Mouse (Mus musculus) heart, adult 8-10 months (tissue): ENCODE results near the gene Tenm3. TPM values are rescaled to one million over a fixed set of nuclear protein-coding genes. Genes with fewer than 3 reads are reported as not detected.

Experiments
- DNase-seq: peaks from one replicate; pipeline ENCODE4 v3.0.0; 2022; ENCODE audit warnings: low spot score
- total RNA-seq, 4 experiments: library from RNA; stranded (reverse); gene quantifications; 2 replicates each; pipeline ENCODE4 v1.2.4; 2022

Gene Tenm3
- total RNA-seq, 4 experiments from 2014 or later: 2.1 to 3.8 (median 3.2) TPM

DNA sequence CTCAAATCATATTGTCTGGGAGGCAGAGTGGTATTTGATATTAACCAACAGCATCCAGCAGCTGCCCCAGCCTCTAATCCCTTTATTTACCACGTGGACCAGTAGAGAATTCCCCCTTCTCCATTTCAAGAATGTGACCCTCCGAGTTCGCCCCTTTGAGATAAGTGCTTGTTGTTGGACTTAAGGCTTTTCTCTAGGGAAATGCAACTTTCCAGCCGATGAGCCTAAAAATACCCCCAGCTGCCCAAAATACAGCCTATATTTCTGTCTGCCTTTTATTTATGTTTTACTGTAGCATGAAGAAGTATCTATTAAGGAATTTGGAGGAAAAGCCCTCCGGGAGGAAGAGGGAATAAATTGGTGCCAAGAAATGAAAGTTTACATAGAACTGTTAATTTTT lies 251.9 kb downstream of the Tenm3 start:
- no peak for DNase-seq

DNA sequence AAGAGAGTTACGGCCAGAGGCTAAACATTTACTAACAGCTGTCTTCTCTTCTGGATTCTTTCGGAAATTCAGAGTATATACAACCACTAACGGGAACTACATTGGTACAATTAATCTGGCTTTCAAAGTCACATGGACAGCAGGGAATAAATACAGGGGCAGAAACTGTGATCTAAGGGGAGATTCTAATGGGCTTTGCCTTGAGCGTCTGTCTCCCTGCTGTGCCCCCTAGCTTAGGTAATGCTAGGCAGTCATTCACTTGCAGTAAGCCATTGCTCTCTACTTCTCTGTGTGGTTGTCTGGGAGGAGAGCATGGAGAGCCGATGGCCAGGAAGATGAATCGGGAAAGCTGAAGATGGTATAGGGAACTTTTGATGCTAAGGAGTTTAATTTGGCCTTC lies 264.0 kb downstream of the Tenm3 start:
- no peak for DNase-seq

DNA sequence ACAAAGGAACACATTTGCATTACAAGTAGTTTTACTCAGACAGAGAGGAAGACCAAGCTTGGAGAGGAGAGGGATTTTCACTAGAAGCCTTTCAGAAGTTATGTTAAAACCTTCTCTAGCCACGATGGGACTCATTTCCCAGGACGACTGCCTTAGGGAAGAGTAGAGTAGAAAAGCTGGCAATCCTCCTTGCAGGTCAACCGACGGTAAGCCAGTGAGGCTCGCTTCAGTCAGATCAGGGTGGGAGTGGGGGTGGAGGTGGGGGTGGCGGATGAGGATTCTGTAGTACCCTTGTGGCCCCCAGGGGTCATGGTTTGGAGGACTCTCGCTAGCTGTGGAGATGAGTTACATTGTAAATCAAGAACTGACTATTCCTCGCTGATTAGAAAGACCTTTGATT lies 264.6 kb downstream of the Tenm3 start:
- no peak for DNase-seq

DNA sequence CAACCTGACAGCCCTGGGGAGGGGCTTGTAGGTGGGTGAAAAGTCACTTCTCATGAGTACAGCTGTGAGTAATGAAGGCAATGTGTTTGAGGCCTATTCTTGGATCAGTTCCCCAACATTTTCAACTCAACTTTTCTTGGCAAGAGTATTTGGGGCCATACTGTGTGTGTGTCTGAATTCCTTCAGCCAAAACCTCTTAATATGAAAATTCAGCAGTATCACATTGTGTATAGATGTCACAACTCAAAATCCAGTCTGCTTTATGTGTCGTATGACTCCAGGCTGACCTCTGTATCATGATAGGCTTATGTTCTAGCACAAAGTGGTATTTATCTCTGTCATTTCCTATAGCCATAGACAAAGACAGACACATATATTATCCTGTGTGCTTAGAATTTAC lies 270.8 kb downstream of the Tenm3 start:
- no peak for DNase-seq

DNA sequence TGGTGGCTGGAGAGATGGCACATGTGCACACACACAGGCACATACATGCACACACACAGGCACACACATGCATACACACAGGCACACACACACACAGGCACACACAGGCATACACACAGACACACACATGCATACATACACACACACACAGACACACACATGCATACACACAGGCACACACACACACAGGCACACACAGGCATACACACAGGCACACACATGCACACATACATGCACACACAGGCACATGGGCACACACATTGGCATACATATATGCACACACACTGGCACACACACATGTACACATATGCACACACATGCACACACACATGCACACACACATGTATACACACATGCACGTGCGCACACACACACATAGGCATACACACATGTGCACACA lies 271.4 kb downstream of the Tenm3 start:
- no peak for DNase-seq

DNA sequence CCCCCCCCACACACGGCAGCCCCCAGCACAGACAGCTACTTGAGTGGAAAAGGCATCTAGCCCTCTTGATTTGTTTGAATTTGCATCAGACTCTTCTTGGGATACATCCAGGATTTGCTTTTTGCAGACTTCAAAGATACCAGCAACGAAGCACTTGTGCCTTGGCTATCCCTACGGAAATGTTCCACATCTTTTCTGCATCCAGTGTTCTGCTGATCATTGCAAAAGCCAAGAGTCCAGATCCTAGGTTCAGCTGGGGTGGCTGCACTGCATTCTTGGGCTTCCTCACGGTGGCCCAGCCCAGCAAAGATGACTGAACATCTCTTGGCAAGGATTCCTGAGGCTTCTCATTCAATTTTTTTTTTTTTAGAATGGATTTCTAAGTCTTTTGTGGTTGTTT lies 275.1 kb downstream of the Tenm3 start:
- DNase-seq: no peak

DNA sequence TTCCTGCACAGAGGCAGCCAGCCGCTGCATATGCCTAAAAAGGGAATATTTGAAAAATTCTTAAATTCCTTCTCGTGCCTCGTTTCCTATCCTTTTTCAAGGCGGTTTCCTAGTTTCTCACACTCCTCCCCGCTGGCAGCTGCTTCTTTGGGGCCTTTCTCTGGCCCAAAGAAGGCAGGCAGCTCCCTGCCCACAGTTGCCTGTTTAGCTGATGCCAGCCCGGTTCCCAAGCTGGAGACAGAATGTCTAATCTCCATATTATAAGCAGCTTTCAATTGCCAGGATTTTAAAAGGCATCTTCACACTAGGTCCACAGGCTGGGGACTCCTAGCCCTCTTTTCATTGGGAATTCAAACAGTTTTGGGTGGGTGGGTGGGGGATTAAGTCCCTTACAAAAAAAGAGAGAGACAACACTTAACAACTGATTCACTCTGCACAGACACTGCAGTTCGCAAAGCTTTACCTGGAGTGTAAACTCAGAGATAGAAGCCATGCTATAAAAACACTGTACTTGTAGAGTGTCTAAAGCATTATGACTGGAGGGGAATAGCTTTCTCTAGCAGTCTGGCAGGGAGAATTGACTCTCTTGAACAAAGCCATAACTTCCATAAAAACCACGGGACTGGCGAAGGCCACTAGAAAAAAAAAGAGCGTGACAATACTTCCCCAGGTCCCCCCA lies 275.7 kb downstream of the Tenm3 start:
- DNase-seq: no peak

DNA sequence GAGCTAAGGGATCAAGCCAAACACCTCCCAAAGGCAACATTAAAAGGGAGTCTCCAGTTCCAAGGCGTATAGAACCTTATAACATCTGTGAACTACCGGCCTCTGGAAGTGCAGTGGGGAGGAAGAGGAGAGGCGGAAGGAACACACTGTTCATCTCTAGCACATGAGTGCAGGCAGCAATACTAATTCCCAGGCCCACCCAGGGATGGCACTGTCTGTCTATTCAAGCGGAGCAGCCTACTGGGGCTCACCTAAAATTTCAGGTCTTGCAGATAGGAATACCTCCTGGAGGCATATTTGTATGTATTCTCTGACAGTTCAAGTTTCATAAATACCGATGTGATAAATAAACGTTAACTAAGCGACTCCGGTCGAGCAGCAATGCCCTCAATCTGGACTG lies 283.5 kb downstream of the Tenm3 start:
- DNase-seq: no peak

DNA sequence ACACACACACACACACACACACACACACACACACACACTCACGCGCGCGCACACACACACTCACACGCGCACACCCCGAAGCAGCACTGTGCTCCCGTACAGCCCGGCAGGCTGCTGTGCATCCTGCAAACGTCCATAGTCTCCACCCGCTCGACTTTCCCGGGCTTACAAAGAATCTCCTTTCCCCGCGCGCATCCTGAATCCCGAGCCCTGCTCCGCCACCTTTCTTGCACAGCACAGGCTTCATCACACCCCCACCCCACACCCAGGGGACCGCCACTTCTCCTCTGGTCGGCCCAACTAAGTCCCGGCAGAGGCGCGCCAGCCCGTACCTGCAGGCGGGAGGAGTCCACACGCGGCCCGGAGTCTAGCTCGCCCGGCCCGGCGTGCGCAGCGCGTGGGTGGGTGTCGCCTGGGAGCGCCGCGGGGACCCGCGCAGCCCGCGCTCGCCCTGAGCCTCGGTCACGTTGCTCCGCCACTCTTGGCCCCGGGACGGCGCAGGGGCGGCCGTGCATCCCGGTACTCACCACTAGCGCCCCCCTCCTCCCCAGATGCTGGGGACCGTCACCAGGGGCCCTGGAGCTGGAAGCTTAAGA lies 288.1 kb downstream of the Tenm3 start:
- no peak for DNase-seq

DNA sequence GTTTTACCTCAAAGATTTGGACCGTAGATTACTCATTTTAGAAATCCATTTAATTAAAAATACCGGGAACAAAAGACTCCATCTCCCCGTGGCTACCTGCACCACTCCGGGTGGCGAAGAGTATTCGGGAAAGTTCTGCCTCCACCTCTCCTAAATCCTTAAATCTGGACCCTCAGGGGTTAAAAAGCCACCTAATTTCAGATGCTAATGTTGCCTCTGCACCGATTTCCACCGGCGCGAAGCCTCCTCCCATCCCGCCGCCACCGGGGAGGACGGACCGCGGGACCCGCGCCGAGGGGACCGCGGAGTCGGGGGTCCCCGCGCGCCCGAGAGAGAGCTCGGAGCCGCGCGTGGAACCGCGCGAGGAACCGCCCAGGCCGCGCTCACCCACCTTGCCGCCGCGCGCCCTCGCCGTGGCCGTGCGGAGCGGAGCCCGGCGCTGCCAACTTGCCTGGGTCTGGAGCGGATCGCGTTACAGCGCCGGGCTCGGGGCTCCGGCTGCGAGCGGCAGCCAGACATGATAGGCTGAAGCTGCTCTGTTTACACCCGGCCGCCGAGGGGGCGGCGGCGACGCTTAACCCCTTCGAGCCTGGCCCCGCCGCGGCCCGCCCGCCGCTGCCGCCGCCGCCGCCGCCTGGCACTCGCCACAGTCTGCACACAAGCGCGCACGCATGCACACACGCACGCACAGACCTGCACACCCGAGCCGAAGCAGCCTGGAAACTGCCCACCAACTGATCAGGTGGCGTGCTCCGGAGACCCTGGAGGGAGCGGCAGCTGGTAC lies 288.8 kb downstream of the Tenm3 start:
- DNase-seq: no peak

DNA sequence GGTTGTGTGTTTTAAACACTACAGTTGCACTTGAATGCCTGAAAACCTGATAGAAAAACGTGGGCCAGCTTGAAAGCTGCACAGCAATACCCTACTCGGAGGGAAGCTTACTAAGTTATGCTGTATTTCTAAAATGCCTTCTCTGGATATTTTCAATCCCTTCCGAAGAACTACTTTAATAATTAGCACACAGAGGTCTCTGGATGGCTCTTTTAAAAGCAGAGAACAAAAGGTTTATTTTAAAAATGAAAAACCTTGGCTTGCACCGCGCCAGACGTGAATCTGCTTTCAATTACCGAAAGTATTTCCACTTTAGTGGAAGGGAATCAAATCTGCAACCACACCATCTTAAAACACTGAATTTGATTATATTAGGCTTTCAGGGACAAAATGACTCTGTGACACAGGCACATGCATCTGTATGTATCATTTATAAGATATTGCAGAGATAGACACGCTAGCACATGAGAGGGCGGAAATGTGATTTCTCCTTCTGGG lies 289.9 kb downstream of the Tenm3 start:
- no peak for DNase-seq

DNA sequence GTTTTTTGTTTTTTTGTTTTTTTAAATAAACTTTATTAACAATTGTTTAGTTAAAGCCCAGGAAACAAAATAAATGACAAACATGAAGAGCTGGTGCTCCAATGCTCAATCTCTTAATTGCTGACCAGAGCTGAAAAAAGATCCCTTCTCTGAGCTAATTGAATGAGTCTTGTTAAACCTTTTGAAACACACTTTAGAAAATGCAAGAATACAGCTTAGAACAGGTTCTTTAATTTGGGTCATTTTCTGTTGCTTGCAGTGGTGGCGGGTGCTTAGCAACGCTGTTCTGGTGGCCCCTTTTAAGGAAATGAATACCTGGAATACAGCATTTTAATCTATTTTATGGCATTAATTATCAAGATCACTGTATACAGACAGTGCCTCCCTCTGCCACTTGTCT lies 291.4 kb downstream of the Tenm3 start:
- DNase-seq: no peak

DNA sequence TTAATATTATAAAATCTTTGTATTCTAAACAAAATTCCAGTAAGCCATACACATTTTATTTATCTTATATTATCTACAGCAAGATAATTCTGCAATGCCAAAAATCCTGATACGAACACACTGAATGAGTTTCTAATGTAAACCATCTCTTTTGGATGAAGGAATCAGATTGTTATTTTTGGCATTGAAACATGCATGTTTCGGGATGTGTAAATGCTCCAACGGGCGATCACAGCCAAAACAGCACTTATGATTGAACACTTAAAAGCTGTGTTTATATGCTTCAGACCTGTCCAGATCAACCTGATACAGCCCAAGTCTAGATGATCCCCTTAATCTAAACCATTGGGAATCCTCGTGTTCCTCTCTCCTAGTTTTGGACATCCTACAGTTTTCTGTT lies 292.4 kb downstream of the Tenm3 start:
- DNase-seq: no peak

DNA sequence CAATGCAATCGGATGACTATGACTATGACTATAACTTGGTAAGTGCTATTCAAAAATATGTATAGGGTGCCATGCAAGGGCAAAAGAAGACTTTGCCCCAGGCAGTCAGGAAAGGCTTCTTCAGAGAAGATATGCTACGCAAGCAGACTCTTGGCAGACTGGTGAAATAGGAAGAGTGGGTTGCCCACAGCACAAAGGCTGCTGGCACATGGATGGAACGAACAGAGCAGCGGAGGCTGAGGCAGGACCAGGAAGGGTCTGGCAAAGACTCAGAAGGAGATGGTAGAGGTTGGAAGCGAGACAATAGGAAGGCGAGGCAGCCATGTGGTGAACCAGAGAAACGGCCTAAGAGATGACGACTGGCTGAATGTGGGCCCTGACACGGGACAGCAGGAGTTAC lies 294.8 kb downstream of the Tenm3 start:
- no peak for DNase-seq

DNA sequence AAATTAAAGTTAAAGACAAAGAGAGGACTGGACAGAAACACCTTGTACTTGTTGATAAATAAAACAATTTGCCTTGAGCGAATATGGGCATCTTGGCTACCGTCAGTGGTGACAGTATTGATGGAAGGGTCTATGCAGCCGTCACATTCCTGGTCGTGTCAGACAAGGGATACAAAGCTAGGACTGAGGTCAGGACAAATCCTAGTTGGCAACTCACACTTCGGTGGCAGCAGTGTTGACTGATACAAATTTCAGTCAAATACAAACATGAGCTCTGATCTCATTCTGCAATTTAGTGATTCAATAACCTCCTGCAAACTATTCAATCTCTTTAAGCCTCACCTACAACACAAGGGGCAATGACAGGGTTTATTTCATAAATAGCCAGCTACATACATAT lies 298.1 kb downstream of the Tenm3 start:
- DNase-seq: no peak

DNA sequence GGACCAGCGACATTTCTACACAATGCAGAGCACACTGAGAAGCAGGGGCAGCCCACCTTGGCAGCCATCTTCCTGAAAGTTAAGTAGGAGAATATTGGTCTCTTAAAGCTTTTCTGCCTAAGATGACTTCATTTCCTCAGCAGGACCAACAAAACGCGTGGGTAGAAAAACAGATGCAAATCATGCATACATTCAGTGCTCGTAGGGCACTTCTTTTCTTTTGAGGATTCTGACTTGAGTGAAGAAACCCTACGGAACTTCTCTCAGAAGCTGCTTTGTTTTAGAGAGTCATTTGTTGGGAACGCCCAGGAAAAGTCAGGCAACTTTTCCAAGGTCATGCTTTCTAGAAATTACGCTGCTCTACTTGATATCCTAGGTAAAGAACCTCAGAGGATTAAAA lies 298.9 kb downstream of the Tenm3 start:
- no peak for DNase-seq

DNA sequence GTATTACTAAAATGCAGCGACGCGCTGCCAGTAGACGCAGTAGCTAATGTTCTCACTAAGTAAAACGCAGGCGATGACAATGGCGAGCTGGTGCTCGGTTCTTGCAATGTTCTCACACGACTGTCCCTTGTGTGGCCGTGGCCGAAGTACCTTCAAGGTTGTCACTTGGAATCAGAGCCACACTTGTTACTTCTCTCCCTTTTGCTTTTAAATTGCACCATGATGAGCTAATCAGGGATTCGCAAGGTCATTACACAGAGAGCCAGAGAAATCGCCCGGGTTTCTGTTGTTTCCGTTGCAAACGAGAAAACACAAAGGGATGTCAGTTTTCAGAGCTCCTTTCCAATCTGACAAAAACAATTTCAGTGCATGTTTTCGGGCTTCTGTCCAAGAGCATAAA lies 301.6 kb downstream of the Tenm3 start:
- no peak for DNase-seq

DNA sequence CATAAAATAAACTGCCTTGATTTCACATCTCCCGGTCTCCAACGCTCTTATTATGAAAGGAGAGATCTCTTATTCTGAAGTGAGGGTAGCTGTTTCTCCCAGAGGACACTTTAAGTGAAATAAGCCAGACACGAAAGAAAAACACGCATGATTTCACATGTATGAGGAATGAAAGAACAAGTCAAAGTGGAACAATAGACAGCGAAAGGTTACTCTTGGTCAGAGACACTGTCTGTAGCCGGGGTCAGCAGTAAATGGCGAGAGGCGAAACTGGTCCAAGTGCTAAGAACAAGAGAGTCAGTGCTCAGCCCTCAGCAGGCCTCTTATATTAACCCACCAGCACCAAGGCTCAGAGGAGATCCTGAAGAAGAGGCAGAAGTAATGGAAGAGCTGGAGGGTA lies 302.9 kb downstream of the Tenm3 start:
- DNase-seq: no peak

DNA sequence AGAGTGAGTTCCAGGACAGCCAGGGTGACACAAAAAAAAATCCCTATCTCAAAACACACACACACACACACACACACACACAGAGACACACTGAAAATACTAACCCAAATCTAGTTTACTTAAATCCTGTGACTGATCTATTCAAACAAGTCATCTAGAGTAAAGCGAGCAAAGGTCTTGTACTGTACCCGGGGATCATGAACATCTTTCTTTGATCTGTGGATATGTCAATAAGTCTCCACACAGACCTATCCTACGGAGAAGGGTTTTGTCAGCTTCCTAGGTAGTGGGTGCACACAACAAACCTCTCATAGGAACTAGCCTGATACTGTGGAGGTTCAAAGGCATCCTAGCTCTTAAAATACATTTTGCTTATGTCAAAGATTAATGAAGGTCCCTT lies 307.9 kb downstream of the Tenm3 start:
- DNase-seq: no peak

DNA sequence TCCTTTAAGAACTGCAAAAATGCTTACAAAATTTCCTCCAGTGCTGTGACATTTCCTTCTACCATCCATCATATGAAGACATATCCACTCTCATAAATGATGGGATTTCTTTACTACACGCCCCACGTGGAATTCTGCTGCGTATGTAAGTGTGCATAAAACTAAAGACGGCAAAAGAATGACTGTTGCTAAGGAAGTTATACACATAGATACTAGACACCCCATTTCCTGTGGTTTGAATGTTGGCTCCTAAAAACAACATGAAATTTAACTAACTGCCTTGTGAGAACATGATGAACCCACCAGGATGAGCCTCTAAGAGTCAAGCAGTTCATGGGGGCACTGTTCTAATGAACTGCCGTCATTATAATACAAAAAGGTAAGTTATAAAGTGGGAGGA lies 312.0 kb downstream of the Tenm3 start:
- no peak for DNase-seq

DNA sequence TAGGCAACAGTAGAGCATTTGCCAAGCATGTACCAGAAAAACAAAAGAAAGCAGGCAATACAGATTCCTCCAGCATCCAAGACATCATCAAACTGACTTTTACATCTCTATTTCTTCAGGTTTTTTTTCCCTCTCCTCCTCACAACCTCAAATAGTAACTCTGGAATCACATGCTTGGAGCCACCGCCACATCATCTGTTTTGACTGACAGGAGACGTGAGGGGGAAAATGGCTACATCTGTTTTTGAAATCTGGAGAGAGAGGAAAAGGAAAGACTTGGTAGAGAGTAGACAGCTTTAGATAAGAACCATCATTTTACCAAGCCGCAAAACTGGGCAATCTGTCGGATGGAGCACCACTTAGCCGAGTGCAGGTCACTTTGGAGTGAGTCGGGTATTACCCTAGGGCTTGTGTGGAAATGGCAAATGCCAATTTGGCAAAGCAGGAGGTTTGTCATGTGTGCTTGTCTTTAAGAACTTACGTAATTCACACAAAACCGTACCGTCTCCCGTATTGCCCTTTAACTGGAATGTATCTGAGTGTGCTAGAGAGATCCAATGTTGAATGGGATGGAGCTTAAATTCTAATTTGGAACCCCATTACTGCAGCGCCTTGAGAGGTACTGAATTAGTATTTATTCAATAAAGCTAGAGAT lies 312.7 kb downstream of the Tenm3 start:
- DNase-seq: no peak

DNA sequence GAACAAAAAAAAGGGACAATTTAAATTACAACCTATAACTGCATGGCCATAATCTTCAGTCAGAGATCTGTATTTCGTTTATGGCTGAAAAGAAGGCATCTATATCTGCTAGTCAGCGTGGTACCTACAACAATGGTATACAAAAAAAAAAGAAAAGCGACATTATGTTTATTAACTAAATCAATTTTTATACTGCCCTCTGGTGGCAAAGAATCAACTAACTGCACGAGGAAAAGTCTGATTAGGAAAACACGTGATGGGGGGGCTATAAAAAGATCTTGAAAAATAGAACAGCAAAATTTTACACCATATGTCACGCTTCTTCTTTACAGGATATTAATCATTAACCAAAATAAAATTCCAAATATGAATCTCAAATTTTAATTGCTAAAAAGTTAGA lies 316.3 kb downstream of the Tenm3 start:
- DNase-seq: peak; percentile 21
